Mouse (Mus musculus) natural killer cell, adult 2 months (primary cell): ENCODE measurements around the gene Fbxw11.
A peak's percentile ranks its signal among the peaks of the same experiment; 100 is the strongest.

Experiments
- DNase-seq, 2 experiments: peaks; one replicate each; pipeline ENCODE4 v3.0.0; 2022; ENCODE audit warnings: low spot score in 2 of 2

Fbxw11 gene

DNA sequence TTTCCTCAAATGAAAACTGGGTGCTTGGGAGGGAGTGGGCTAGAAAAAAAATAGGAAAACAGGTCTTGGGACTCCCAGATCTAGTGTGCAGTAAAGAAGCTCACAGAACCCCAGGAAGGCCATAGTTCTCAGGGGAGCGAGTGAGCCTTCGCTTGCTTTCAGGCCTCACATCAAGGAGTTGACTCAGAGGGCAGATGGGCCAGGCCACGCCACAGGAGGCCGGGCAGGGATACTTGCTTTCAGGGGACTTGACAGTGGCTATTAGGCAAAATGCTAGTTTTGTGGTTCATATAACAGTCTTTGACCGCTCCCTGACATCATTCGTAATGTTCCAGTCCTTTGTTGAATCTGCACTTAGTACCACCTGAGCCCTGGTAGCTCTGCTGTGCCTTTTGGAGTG, 18.6 kb upstream of the Fbxw11 start:
- DNase-seq: no peak

DNA sequence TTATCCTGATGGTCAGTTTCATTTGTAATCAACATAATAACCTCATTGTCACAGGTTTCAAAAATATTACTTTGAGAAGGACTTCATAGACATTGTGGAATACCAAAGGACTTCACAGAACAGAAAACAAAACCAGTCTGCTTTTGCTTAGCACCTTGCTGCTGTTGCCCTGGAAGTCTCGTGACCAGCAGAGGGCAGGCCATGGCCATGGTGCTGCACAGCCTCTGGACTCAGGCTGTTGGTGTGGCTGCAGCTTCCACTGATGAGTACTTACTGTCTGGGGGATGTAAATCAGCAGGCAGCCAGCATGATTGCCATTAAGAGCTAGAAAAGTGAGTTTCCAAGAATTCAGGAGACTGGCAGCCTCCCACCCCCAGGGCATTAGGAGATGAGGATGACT, 16.8 kb upstream of the Fbxw11 start:
- DNase-seq: peak; percentile 16 to 53

DNA sequence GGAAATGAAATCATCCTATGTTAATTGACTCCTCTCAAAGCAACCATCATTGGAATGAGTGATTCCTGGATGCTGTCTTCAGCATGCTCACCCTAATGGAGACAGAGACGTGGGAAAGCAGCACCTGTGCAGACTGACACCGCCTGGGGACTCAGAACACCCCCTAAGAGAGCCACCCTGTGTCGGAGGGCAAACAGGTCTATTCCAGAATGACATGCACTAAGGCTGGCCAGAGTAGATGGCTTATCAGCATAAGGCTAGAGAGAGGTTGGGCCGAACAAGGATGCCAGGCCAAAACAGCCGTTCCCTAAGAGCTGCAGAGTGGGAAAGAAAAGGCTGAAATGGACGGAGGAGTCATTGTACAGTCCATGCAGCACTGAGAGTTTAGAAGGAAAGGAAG, 16.4 kb upstream of the Fbxw11 start:
- DNase-seq: no peak

DNA sequence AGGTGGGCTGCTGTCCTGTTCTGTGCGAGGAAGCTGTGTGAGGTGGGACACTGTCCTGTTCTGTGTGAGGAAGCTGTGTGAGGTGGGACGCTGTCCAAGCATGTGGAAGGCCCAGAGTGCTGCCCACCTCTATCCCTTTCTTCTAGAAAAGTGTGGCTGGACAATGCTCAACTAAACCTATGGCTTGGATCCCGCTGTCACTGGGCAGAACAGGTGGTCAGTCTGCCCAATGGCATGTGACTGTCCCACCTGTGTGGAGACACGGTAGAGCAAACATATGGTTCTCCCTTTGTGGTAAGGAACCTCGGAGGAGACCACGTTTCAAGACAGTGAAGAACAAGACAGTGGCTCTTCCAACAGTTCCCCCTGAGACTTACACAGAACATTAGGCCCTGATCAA, 14.6 kb upstream of the Fbxw11 start:
- DNase-seq: no peak

DNA sequence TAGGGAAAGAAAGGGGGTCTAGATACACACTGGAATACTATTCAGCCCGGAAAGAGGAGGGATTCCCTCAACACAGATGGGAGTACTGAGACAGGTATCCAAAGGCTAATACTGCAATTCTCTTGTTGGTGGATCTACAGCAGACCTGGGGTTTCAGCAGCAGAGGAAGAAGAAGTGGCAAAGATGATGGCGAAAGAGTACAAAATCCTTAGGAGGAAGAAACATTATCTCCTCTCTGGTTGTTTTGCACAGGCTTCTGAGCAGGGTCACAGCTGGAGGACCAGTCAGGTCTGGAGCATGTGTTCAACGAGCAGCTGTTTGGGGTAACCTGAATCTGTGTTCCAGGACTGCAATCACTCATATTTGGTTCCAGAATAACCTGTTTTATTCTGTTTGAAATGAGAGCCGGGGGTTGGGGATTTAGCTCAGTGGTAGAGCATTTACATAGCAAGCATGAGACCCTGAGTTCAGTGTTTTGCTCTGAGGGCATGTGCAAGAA, 12.8 kb upstream of the Fbxw11 start:
- no peak for DNase-seq

DNA sequence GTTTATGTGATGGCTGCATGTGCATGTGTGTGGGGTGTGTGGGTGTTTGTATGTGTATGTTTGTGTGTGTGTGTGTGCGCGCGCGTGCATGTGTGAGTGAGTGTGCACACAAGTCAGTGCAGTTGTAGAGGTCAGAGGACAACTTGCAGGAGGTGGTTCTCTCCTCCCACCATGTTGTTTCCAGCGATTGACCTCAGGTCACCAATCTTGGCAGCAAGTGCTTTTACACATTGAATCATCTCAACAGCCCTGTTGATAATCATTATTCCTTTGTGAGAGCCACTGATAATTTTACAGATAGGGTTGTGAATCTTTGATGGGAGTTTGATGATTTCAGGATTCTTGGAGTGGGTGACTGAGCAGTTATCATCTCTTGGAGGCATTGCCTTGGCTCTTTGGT, 9.9 kb upstream of the Fbxw11 start:
- DNase-seq: no peak

DNA sequence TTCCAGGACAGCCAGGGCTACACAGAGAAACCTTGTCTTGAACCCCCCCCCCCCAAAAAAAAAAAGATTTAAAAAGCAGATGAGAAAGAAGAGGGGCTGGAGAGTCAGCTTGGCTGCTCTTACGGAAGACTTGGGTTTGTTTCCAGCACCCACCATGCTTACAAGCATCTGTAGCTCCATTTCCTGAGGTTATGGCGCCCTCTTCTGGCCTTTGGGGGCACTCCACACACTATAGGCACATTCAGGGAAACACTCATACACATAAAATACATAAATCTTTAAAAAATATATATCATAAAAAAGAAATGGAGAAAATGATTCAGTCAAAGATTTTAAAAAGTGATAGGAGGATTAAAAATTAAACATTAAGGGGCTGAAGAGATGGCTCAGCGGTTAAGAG, 9.0 kb upstream of the Fbxw11 start:
- no peak for DNase-seq

DNA sequence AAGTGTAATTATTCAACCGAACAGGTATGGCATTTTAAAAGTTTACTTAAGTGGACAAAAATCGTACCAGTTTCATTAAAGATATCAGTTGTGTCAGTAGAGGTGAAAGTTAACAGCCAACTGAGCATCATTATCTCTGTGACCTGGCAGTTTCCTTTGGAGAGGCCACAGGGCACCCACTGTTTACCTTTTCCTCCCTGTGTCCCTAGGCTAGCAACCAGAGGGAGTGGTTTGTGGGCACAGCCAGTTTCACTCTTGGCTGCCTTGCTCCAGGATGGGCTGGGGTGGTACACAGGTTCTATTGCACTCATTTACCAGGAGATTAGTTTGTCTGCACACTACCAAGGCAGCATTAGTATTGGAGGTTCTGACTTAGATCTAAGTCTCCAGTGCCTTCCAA, 8.4 kb upstream of the Fbxw11 start:
- no peak for DNase-seq

DNA sequence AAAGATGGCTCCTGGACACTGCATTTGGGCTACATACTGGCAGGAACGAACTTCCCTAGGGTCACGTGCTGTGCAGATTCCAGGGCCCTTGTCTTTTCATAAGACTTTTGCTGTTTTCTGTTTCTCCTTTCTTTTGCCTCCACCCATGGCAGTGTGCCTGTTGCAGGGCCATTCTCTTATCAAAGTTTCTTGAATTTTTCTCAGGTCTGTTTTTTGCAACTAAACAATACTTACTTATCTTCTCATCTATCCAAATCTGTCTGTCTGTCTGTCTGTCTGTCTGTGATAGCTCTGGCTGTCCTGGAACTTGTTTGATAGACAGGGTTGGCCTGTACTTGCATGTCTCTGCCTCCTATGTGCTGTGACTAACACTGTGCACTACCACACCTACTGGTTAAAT, 7.7 kb upstream of the Fbxw11 start:
- DNase-seq: no peak

DNA sequence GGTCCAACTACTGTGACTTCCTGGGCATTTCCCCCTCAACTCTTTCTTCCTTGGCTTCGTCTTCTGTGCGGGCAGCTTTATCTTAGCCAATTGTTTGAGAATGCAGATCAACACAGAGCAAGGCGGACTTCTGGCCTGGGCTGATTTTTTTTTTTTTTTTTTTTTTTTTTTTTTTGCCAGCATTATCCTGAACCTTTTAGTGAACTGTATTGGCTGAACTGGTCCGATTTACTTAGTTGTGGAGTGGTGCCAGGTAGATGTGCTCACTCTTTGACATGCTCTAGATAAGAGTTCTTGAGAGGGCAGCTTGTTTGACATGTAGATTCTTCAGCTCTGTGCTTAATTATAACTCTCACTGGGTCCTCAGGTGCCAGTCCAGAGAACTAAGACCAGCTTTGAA, 6.2 kb upstream of the Fbxw11 start:
- no peak for DNase-seq

DNA sequence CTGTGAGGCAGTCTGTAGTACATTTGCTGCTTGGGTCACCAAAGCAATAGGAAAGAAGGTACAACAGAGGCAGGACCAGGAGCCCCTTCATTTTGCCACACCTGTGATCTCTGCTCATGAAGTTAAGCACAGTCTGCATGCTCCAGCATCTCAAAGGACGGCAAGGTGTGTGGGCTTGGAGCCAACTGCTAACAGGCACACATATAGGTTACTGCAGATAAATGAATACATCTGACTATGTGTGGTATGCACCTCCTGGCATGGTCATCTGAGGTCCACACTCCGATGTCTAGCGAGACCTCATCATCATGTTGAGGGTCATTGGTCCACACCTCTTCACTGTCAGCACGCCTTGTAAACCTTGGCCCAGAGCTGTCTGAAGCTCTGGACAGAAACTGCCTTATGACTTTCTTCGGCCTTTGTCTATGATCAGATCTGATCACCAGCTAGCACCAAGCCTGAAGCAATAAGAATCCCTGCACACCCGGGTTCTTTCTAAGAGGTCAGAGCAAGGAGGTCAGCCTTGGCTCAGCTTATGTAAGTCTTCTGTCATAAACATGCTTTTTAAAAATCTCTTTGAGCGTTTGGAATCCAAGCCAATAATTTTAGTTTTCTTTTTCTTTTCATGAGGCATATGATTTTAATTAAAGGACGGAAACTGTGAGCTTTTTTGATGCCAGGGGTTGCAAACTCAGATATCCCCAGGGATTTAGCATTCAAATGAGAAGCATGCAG, 3.8 kb upstream of the Fbxw11 start:
- no peak for DNase-seq

DNA sequence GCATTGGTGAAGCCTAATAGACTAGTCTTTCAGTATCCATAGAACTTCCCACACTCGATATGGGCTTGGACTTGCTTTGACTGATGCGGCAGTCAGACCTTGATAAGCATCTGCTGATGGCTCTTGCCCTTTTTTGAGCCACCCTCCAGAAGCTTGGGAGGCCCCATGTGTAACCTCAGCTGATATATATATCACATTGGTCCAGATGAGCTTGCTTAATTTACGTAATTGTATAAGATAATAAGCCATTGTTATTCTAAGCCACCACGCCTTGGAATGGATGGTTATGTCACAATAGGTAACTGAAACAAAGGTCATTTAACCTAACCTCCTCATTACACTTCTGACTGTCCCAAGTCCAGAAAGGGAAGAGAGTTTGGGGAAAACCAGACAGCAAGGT, 1.9 kb upstream of the Fbxw11 start:
- no peak for DNase-seq

DNA sequence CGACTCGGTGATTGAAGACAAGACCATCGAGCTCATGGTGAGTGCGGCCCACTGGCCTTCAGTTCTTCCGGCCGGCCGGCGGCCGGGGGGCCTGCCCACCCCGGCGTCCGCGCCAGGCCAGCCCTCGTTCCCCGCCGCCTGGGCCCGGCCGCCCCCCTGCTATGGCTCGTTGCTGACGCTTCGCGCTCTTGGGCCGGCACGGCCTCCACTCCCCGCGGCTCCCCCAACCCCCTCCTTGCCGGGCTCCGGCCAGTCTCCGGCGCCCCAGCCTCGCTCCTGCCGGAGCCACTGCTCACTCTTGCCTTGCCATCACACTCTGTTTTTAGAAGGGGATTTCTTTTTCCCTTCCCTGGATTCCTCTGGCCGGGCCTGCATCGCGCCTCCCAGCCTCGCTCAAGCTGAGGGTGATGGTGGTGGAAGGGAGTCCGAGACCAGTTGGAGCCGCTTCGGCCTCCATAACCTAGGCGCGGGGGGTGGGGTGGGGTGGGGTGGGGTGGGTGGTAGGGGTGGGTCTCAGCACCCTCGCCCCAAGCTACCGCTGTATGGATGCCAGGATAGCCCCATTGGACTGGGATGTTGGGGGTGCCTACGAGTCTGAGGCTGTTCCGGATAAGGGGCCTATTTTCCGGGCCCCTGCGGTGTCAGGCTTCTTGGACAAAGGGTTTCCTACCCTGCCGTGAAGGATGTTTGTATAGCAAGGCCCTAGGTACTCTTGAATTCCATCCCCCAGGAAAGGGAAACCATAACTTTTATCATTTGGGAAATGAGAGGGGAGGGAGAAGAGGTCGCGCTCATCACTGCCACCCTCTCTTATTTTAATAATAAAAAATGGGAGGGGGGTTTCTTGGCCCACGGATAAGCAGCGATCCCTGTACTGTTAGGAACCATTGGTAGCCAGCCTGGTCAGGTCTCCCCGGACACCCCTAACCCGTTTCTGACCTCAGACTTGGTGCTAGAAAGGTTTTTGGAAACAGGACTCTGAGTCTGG, 669 bp downstream of the Fbxw11 start:
- DNase-seq: no peak

DNA sequence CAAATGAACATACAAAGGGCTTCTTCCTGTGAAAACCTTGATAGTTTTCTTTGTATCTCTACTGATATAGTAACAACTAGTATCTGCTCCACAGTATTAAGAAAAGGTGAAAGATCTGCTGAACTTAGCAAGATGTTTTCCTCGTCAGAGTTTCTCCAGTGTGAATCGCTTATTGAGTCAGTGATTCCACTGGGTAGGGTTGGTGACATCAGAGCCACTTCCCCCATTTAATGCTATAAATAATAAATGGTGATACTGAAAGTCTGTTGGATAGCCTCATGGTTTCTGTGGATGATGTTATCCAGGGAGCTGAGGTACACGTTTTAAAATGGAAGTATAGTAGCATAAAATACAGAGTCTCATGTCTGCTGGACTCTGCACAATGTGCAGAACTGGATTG, 1.5 kb downstream of the Fbxw11 start:
- no peak for DNase-seq

DNA sequence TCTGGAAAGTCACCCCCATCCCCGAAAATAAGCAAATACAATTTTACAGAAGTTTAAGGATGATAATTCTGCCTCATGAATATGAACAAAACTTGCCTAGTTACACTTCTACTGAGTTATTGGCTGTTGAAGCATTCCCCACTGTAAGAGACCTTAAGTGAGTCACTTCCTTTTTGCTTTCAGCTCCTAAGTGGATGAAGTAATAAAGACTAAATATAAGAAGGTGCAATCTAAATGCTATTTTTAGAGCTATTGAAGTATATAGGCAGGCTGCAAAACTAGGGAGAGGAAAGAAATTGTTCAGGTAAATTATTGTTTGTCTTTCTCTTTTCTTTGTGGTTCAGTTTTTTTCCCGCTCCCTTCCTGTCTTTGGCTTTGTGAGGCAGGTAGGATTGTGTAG, 4.7 kb downstream of the Fbxw11 start:
- DNase-seq: no peak

DNA sequence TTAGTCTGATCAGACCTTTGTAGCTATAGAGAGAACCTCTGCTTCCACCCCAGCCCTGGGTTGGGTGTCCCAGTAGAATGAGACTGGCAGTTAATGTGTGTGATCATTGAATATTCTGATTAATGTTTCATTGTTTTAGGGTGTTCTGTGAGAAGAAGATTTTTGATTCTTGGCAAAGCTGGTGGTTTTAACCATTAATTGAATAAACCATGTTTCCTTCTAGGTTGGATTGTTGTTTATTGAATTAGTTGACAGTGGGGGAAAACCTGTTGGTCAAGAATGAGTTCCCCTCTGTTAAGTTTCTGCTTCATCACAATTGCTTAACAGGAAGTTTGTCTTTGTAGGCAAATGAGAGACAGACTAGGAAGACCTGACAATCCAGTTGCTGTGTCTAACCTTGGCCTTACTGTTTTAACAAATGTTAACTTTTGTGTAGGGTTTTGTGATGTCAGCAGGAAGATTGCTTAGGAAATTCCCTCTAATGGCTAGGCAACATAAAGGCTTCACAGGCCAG, 7.8 kb downstream of the Fbxw11 start:
- DNase-seq: no peak

DNA sequence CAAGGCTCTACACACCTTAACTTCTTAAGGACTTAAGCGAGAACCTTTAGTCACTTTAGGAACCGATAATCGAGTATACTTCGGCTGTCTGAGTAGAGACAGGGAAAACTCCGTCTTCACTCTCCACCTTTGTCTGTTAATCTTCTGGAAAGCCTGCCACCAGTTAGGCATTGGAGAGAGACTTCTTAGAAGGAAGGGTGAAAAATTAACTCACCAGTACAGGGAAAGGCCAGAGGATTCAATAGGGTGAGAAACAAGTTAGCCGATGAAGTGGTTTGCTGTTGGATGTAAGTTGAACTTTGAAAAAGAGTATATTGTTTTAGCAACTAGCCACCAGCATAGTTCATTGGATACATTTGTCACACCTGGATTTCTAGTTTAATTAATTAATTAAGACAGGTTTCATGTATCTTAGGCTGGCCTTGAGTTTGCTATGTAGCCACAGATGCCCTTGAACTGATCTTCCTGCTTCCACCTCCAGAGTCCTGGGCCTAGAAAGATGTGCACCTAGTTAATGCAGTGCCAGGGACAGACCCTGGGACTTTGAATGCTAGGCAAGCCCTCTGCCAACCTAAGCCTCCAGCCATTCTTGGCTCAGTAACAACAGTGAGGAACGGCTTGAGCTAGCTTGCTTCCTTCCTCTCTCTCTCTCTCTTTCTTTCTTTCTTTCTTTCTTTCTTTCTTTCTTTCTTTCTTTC, 8.5 kb downstream of the Fbxw11 start:
- DNase-seq: no peak

DNA sequence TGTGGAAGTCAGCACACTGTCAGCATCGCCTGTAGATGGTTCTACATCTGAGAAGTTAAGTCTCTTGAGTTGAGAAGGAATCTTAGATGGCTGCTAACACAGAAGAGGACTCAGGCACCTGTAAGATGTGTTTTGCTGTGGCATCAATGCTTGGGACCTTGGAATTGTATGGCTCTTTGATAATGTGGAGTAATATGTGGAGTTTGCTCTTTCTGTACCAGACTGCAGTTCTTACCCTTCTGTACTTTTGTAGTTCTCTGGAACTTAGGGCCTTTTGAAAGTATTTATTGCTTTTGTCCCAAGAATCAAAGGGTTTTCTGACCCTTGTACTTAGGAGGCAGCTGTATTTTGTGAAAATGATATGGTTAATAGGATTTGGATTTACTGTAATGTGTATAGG, 9.2 kb downstream of the Fbxw11 start:
- no peak for DNase-seq

DNA sequence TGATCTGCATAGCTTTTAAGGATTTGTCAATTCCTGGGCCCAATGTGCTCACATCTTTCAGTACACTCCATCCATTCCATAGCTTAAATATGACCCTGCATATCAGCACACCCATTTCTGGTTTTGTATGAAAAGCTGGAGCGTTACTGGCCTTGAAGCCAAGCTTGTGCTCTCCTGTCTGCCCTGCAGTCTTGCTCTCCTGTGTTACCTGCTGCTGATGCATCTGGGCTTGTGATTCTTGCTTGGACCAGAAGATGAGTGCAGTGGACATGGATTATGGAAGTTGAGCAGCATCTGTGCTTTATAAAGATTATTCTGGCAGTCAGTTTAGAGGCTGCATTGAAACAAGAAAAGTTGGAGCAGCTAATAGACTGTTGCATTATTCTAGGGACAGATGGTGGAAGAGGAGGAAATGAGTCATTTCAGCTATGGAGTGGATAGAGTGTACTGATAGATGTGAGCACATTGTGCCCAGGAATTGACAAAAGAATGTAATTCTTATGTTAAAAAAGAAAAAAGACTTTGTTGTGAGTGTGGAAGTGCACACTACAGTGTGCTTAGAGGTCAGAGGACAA, 19.6 kb downstream of the Fbxw11 start:
- no peak for DNase-seq

DNA sequence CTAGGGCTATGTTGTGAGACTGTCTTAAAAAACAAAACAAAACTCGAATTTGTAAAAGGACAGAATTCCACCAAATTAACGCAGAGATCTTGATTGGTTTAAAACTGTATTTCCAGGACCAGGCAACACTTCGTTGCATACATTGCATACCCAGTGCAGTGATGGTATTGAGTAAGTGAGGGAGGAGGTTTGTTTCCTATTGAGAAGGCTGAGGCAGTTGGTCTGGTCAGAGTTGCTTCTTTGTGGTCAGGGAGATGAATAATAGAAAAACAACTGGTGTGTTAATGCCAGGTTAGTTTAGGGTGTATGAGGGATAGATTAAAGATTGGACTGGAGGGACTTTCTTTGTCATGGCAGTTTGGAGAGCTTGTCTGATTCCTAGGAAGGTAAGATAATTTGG, 23.1 kb downstream of the Fbxw11 start:
- no peak for DNase-seq

DNA sequence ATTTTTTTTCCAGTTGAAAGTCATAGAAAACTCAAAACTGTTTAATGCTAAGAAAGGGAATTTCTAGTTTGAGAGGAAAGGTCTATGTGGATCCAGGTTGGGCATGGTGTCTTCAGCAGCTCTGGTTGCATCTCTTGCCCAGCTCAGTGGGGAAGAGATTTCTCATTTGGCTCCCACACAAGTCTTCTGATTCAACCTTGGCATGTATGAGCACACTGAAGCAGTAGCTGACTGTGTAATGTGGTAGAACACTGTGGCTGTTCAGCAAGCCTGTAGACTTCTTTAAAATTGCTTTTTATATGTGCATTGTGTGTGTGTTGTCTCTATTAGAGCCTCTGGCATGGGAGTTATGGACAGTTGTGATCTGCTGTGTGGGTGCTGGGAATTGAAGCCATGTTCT, 24.5 kb downstream of the Fbxw11 start:
- no peak for DNase-seq

DNA sequence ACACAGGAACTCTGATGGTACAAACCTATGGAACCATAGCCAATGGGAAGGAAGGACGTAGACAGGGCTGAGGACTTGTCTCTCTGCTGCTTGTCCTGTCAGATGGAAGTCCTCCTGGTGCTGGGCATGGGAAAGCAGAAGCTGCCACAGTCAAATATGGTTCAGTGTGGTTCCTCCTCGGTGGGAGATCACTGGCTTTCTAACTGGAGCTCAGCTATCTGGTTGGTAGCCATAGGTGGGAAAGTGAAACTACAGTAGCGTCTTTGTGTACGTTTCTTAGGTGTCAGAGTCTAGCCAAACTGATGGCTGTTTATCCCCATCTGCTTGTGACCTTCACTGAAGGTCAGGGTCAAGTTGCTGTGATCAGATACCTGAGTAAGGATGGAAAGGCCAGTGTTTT, 29.0 kb downstream of the Fbxw11 start:
- peak; percentile 6 to 10 for DNase-seq
